Mouse (Mus musculus) intestine, embryonic 15.5 days (tissue): Measurements from ENCODE around the gene Zbtb3. TPM values are rescaled to one million over a fixed set of nuclear protein-coding genes. Genes with fewer than 3 reads are reported as not detected.

ENCODE experiments used
- ATAC-seq: fragments of 200-750 bp; cut with Nextera tagmentation; 2 replicates; pipeline ENCODE4 v1.8.0; 2017; ENCODE audit warnings: moderate TSS enrichment, moderate library complexity
- H3K27ac ChIP-seq: fragments of 300-500 bp; sonication (generic); 2 replicates; pipeline ENCODE4 v1.5.1; 2015; ENCODE audit warnings: mild to moderate bottlenecking, inconsistent platforms
- H3K27me3 ChIP-seq: fragments of 300-500 bp; sonication (generic); replicated peaks from 2 replicates; pipeline ENCODE4 v1.6.1; 2015; ENCODE audit warnings: inconsistent platforms
- H3K36me3 ChIP-seq: fragments of 300-500 bp; sonication (generic); 2 replicates; pipeline ENCODE4 v1.6.1; 2015; ENCODE audit warnings: inconsistent platforms
- H3K4me1 ChIP-seq: fragments of 300-500 bp; sonication (generic); replicated peaks from 2 replicates; pipeline ENCODE4 v1.6.1; 2015; ENCODE audit warnings: inconsistent platforms
- H3K4me2 ChIP-seq: fragments of 300-500 bp; sonication (generic); replicated peaks from 2 replicates; pipeline ENCODE4 v1.6.1; 2015; ENCODE audit warnings: mild to moderate bottlenecking, inconsistent platforms
- H3K4me3 ChIP-seq: fragments of 300-500 bp; sonication (generic); replicated peaks from 2 replicates; pipeline ENCODE4 v1.5.1; 2015; ENCODE audit warnings: inconsistent platforms
- H3K9ac ChIP-seq: fragments of 300-500 bp; sonication (generic); 2 replicates; pipeline ENCODE4 v1.6.1; 2015; ENCODE audit warnings: inconsistent platforms
- H3K9me3 ChIP-seq: fragments of 300-500 bp; sonication (generic); 2 replicates; pipeline ENCODE4 v1.6.1; 2016; ENCODE audit warnings: inconsistent platforms
- WGBS: fragments of 180-500 bp; shearing (Covaris S2); methylation state at CpG from one replicate; pipeline ENCODE4 v1.1.7; 2015; 5-methylcytosine and 5-hydroxymethylcytosine counted together
- polyA plus RNA-seq: library from polyadenylated mRNA; unstranded; fragments of >200 nt; fragmentation: Nextera tagmentation; extraction: Ambion mirVana; gene quantifications from 2 replicates; pipeline ENCODE4 v1.2.1, GENCODE M21; 2015

Zbtb3 gene
- polyA plus RNA-seq, 1 experiment from 2014 or later = 4.0 TPM

DNA sequence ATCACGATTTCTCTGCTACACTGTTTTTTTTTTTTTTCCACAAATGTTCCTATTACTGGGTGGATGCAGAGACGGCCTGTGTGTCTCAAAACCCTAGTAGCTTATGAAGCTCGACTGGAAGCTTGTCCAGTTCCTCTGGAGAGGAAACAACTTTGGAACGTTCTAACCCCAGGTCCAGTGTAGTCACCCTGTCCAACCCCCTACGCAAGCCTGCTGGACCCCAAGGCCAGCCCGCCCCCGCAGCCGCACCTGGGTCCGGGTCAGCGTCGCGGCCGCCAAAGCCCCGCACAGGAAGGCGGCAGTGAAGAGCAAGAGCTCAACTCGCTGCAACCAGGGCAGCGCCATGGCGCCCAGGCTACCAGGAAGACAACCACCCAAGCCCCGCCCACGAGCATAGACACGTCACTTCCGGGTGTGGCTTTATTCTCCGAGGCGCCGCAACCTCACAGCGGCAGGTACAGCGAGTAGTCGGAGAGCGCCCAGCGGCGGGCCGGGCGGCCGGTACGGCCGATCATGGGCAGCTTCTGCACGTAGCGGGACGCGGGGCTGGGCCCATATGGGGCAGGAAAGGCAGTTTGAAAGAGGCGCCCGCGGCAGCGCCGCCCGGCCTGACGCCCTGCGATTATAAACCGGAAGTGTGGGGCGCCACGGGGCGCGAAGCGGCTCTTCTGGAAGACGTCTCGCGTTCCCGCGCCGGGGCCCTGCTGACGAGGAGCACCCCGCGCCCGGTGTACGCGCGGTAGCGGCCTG is 28.1 kb upstream of the Zbtb3 start, which contains the start of gene Tmem179b:
Gene Tmem179b, minus strand, starts transcription at position 382 of the 750 bp plus-strand sequence.
- WGBS = under 1% methylated on average over 68 of the region's 68 CpGs
- ATAC-seq = peak; percentile 95
- Histone ChIP-seq H3K4me1 (peaks cover 22% of the 10 kb centered on the region), H3K27ac (peak within 1 kb of the TSS; percentile 100), H3K4me3 (peak within 1 kb of the TSS; percentile 59), H3K9me3 (no peaks in the 10 kb centered on the region), H3K27me3 (no peaks in the 10 kb centered on the region), H3K9ac (peak within 1 kb of the TSS; percentile 84), H3K36me3 (no peaks in the 10 kb centered on the region), H3K4me2 (peak within 1 kb of the TSS; percentile 90)

DNA sequence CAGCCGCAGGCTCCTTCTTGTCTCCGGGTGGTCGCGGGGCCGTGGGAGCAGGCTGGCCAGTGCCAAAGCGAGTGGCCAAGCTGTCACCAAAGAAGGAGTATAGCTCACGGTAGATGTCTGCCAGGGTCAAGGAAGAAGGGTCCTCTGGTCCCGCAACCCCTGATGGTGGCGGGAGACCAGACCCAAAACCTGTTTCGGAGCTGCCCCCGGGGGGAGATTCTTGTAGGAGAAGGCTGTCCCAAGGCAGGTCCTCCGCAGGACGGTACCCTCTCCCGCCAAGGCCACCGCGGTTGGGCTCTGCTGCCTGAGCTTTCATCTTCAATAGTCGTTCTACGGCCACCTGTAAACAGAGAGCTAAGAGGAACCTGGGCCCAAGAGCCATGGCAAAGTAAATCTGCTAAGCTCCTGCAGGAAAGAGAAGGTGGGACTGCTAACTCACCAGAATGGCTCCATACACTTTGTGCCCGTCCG is 27.4 kb upstream of the Zbtb3 start:
- peaks cover 22% of the 10 kb centered on the region for H3K4me1 ChIP-seq
- H3K4me3 ChIP-seq = peak overlapping the region; percentile 59
- H3K27ac ChIP-seq = peak overlapping the region; percentile 100
- H3K36me3 ChIP-seq = no peaks in the 10 kb centered on the region
- ATAC-seq = peak; percentile 2; the same call in 1 of the 2 replicates
- H3K9me3 ChIP-seq = no peaks in the 10 kb centered on the region
- peak overlapping the region; percentile 90 for H3K4me2 ChIP-seq
- peak overlapping the region; percentile 84 for H3K9ac ChIP-seq
- H3K27me3 ChIP-seq = no peaks in the 10 kb centered on the region
- WGBS = 3% methylated on average over 20 of the region's 20 CpGs

DNA sequence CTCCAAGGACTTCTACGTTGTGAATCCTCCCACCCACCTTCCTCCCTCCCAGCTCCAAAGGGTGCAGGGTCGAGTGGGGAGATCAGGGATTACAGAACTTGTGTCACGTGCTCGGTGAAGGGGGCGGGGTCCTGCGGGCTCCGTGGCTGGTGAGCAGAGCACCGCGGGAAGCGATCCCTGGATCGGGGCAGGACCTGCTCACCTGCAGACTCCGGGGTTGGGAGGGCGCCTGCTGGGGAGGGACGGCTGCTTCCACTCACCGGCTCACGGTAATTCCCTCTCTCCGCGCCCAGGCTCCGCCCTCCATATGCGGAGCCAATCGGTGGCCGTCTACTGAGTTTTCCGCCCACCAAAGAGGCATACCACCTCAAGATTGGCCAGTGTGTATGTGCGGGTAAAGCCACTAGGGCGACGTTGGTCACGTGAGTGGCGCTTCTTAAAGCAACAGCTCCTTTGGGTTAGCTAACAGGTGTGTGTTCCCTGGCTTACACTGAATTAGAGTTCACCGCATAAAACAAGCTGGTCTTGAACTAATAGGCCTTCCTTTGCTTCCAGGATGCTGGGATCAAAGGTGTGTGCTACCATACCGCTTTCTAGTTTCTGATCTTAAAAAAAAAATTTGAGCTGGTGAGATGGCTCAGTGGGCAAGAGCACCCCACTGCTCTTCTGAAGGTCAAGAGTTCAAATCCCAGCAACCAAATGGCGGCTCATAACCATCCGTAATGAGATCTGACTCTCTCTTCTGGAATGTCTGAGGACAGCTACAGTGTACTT is 16.2 kb upstream of the Zbtb3 start, which contains the start of gene Taf6l:
Gene Taf6l, minus strand, starts transcription at position 410 of the 774 bp plus-strand sequence.
- Histone ChIP-seq H3K9ac (peak within 1 kb of the TSS; percentile 58), H3K4me2 (peak within 1 kb of the TSS; percentile 61), H3K27me3 (no peaks in the 10 kb centered on the region), H3K4me3 (peak within 1 kb of the TSS; percentile 74), H3K4me1 (peaks cover 8% of the 10 kb centered on the region), H3K27ac (peak within 1 kb of the TSS; percentile 92), H3K36me3 (peaks cover 13% of the 10 kb centered on the region), H3K9me3 (no peaks in the 10 kb centered on the region)
- peak; percentile 100 for ATAC-seq
- under 1% methylated on average over 32 of the region's 32 CpGs for WGBS

DNA sequence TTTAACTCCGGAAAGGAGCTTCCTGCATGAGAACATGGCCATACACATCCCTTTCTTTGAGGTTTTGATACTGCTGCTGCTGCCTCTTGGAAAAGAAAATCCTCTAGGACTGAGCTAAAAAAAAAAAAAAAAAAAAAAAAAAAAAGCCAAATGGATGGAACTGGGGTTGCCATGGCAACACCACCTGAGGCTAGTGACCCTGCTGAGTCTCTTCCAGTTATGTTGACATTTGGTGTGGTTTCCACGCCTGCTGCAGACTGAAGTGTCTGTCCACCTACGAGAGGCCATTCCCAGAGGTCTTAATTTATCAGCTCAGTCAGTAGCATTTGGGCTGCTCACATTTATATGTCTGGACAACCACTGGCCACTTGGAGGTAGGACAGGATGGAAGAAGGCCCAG is 13.8 kb upstream of the Zbtb3 start:
- H3K27me3 ChIP-seq = no peaks in the 10 kb centered on the region
- H3K9me3 ChIP-seq = no peaks in the 10 kb centered on the region
- H3K4me3 ChIP-seq = no peak overlapping the region
- no peak overlapping the region for H3K27ac ChIP-seq
- WGBS = 30% methylated on average over 3 of the region's 3 CpGs
- peaks cover 12% of the 10 kb centered on the region for H3K36me3 ChIP-seq
- no peak overlapping the region for H3K4me2 ChIP-seq
- H3K9ac ChIP-seq = no peak overlapping the region
- peaks cover 8% of the 10 kb centered on the region for H3K4me1 ChIP-seq
- ATAC-seq = no peak

DNA sequence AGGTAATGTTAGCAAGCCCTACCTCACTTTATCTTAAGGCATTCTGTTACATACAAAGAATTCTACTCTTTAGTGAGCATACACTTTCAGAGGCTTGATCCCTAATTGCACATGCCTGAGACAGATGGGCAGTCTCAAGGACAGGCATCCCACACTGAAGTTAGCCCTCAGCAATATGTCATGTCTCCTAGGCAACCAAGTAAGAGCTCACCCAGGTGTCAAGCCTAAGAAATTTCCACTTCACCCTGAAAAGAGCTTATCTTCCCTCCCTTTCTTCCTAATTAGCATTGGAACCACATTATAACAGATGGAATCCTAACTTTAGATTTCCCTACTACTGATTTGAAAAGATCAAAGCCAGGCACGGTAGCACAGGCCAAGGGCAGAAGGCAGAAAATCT is 13.2 kb upstream of the Zbtb3 start:
- WGBS = 76% methylated on average over 1 of the region's 1 CpGs
- Histone ChIP-seq H3K4me3 (no peak overlapping the region), H3K9ac (no peak overlapping the region), H3K27ac (no peak overlapping the region), H3K9me3 (no peaks in the 10 kb centered on the region), H3K4me1 (peaks cover 8% of the 10 kb centered on the region), H3K4me2 (no peak overlapping the region), H3K27me3 (no peaks in the 10 kb centered on the region), H3K36me3 (peaks cover 18% of the 10 kb centered on the region)
- no peak for ATAC-seq

DNA sequence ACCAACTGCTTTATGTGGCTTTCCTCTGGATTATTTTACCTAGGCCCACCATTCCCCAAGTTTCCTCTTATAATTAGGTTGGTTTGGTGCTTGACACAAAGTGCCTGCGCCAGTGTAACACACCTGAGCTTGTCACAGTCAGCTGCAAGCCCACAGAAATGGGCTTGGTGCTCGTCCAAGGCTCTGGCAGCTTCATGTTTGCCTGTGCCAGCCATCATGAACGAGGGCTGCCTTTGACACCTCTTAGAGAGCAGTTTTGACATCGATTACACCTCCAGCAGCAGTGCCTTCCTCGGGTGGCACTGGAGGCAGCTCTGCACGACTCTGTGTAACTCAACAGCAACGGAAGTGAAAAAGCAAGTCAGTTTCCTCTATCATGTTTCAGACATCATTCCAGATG is 12.2 kb upstream of the Zbtb3 start:
- Histone ChIP-seq H3K4me2 (no peak overlapping the region), H3K4me1 (peaks cover 5% of the 10 kb centered on the region), H3K36me3 (peaks cover 25% of the 10 kb centered on the region), H3K27me3 (no peaks in the 10 kb centered on the region), H3K4me3 (no peak overlapping the region), H3K27ac (no peak overlapping the region), H3K9me3 (no peaks in the 10 kb centered on the region), H3K9ac (no peak overlapping the region)
- WGBS = 83% methylated on average over 7 of the region's 7 CpGs
- ATAC-seq = no peak

DNA sequence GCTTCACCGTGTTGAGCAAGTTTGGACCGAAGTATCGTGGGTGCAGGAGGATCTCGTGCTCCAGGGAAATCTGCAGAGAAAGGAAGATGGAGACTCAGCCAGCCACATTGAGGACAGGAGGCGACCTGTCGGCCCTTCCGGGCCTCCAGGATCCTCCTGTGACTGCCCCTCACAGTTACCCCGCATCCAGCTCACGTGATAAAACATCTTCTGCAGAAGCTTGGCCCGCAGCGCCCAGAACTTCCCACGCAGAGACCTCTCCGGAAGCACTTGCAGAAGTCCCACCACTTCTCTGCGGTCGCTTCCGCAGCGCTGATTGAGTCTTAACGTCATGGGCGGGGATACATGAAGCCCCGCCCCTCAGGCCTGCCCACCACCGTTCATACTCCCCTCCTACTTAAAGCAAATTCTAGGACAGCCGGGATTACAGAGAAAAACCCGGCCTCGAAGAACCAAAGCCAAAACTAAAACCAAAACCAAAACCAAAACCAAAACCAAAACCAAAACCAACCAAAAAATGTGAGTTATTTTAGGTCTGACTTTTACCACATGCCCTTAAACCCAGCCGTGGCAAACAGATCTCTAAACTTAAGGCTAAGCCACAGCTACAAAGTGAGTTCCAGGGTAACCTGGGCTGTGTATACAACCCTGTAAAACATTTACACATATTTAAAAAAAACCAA is 4.0 kb upstream of the Zbtb3 start, which contains the start of gene Polr2g:
Gene Polr2g, minus strand, starts transcription at position 314 of the 683 bp plus-strand sequence.
- Histone ChIP-seq H3K27ac (peak within 1 kb of the TSS; percentile 71), H3K27me3 (no peaks in the 10 kb centered on the region), H3K4me3 (peak within 1 kb of the TSS; percentile 73), H3K36me3 (peaks cover 14% of the 10 kb centered on the region), H3K4me2 (peak within 1 kb of the TSS; percentile 83), H3K9me3 (no peaks in the 10 kb centered on the region), H3K9ac (peak within 1 kb of the TSS; percentile 80), H3K4me1 (peaks cover 13% of the 10 kb centered on the region)
- under 1% methylated on average over 25 of the region's 25 CpGs for WGBS
- peak; percentile 86 for ATAC-seq

DNA sequence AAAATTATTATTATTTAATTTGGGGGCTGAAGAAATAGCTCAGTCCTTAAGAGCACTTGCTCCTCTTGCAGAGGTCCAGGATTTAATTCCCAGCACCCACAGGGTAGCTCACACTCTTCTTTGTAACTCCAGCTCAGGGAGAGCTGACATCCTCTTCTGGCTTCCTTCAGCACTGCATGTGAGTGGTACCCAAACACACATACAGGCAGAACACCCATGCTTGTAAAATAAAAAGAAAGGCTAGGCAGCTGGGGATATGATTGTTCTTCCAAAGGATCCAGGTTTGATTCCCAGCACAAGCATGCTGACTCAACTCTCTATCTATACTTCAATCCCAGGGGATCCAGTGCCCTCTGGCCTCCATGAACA is 3.4 kb upstream of the Zbtb3 start:
- H3K9ac ChIP-seq = no peak overlapping the region
- ATAC-seq = no peak
- peak overlapping the region; percentile 73 for H3K4me3 ChIP-seq
- peak overlapping the region; percentile 83 for H3K4me2 ChIP-seq
- H3K9me3 ChIP-seq = no peaks in the 10 kb centered on the region
- peaks cover 13% of the 10 kb centered on the region for H3K4me1 ChIP-seq
- H3K27me3 ChIP-seq = no peaks in the 10 kb centered on the region
- H3K36me3 ChIP-seq = peaks cover 9% of the 10 kb centered on the region
- no peak overlapping the region for H3K27ac ChIP-seq

DNA sequence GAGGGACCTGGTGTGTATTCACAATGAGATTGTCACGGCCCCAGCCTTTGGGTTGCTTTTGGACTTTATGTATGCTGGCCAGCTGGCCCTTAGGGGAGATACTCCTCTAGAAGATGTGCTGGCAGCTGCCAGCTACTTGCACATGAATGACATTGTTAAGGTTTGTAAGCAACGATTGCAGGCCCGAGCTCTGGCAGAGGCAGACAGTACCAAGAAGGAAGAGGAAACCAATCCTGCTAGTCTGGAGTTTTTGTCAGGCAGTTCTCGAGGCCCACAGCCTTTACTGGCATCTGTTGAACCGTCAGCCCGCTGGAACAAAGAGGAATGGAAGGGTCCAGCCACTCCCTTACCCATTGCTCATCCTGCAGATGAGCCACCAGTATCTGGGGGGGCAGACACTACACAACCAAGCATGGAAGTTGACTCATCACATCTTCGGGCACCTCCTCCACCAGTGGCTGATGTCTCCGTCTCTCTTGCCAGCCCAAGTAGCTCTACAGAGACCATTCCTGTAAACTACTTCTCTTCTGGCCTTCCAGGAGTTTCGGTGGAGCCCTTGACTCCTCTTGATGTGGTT is 937 bp downstream of the Zbtb3 start:
- Histone ChIP-seq H3K4me3 (peak overlapping the region; percentile 62), H3K9ac (no peak overlapping the region)

DNA sequence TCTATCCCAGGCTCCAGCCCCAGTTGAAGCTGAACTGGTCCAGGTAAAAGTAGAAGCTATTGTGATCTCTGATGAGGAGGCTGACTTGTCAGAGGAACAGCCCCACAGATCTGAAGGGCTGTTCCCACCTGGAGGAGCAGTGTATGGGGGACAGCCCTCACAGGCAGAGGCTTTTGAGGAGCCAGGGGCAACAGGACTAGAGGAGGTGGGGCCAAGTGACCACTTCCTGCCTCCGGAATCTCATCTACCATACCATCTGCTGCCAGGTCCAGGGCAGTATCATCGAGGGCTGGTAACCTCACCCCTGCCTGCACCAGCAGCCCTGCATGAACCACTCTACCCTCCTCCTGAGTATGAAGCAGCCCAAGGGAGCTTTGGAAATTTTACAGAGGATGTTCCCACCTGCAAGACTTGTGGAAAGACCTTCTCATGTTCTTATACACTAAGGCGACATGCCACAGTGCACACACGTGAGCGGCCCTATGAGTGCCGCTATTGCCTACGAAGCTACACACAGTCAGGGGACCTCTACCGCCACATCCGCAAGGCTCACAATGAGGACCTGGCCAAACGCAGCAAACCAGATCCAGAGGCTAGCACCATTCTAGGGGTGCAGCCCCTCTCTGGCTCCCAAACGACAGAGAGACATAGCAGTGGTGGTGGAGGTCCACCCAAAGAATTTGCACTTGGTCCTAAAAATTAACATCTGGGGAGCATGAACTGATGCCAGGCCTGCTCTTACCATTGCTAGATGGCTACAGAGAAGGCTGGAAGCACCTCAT is 1.7 kb downstream of the Zbtb3 start:
- no peaks in the 10 kb centered on the region for H3K27me3 ChIP-seq
- no peaks in the 10 kb centered on the region for H3K9me3 ChIP-seq
- no peaks in the 10 kb centered on the region for H3K36me3 ChIP-seq
- ATAC-seq = no peak
- peaks cover 7% of the 10 kb centered on the region for H3K4me1 ChIP-seq
- no peak overlapping the region for H3K27ac ChIP-seq
- no peak overlapping the region for H3K4me3 ChIP-seq
- WGBS = 88% methylated on average over 11 of the region's 11 CpGs
- no peak overlapping the region for H3K4me2 ChIP-seq
- no peak overlapping the region for H3K9ac ChIP-seq

More for the DNA sequence above, 937 bp downstream of the Zbtb3 start:
- Histone ChIP-seq H3K27ac (0 out of 2 replicates have a peak overlapping the region, but pooled peaks have one; percentile 88), H3K4me2 (peak overlapping the region; percentile 73), H3K4me1 (peaks cover 7% of the 10 kb centered on the region), H3K36me3 (no peaks in the 10 kb centered on the region), H3K27me3 (no peaks in the 10 kb centered on the region), H3K9me3 (no peaks in the 10 kb centered on the region)
- no peak for ATAC-seq
- whole genome bisulfite sequencing = 92% methylated on average over 9 of the region's 9 CpGs

DNA sequence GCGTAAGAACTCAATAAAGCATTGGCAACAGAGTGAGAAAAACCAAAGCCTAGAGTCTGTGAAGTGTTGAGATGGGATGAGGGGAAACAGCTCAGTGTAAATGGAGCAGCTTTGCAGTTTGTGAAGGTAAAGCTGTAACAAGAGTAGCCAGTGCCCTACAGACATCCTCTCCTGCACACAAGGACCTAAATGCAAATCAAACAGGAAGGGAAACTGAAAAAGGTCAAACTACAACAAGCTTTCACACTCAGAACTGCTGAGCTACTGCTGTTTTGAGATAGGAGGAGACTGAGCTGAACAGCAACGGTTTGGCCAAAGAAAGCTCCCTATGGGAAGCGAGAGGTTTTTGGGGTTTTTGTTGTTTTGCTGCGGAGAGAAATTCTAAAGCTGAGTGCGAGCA is 4.5 kb downstream of the Zbtb3 start:
- no peak overlapping the region for H3K9ac ChIP-seq
- H3K9me3 ChIP-seq = no peaks in the 10 kb centered on the region
- H3K4me3 ChIP-seq = no peak overlapping the region
- 94% methylated on average over 5 of the region's 5 CpGs for WGBS
- H3K4me2 ChIP-seq = no peak overlapping the region
- ATAC-seq = no peak
- H3K27ac ChIP-seq = no peak overlapping the region
- H3K4me1 ChIP-seq = peaks cover 7% of the 10 kb centered on the region
- peaks cover 7% of the 10 kb centered on the region; the same call in 1 of the 2 replicates for H3K36me3 ChIP-seq
- no peaks in the 10 kb centered on the region for H3K27me3 ChIP-seq
